Mouse (Mus musculus) thymus, adult 2 months (tissue): Measurements from ENCODE around the gene Fat4.

ENCODE experiments used
- CTCF ChIP-seq: fragments of 200-500 bp; IDR thresholded peaks from 2 replicates; pipeline ENCODE4 v1.5.1; 2012; ENCODE audit warnings: mild to moderate bottlenecking, control low read depth, low read length, moderate library complexity, borderline replicate concordance; ENCODE audit not compliant: control insufficient read depth, poor library complexity, insufficient read depth; ENCODE audit errors: extremely low read depth
- POLR2A ChIP-seq: fragments of 200-500 bp; IDR thresholded peaks from 2 replicates; pipeline ENCODE4 v1.6.1; 2012; ENCODE audit warnings: mild to moderate bottlenecking, low read length, control low read depth, moderate library complexity; ENCODE audit not compliant: control insufficient read depth, poor library complexity, insufficient read depth; ENCODE audit errors: extremely low read depth

DNA sequence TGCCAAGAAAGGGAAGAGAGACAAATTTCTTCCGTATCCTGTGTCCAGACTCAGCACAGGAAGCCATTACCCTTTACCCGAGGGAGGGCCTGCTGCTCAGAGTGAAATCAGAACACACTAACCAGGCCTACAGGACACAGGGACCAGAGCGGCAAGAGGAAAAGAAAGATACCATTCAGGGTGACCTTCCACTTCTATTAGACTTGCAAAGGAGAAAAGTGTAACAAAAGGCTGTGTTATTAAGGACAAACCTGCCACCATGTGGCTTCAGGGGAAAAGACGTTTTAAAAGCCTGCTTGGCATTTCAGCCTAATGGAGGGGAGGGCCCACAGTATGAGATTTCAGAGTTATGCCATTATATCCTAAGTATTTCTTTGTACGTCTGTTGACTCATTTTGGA is 26.1 kb upstream of the Fat4 start:
- TF ChIP-seq CTCF (no peak), POLR2A (no peak)
